Mouse (Mus musculus): ENCODE data around the gene Mtnr1a. TPM values are rescaled to one million over a fixed set of nuclear protein-coding genes. Genes with fewer than 3 reads are reported as not detected.

Mtnr1a gene
- total RNA-seq, 2 experiments from 2014 or later, result not detected

DNA sequence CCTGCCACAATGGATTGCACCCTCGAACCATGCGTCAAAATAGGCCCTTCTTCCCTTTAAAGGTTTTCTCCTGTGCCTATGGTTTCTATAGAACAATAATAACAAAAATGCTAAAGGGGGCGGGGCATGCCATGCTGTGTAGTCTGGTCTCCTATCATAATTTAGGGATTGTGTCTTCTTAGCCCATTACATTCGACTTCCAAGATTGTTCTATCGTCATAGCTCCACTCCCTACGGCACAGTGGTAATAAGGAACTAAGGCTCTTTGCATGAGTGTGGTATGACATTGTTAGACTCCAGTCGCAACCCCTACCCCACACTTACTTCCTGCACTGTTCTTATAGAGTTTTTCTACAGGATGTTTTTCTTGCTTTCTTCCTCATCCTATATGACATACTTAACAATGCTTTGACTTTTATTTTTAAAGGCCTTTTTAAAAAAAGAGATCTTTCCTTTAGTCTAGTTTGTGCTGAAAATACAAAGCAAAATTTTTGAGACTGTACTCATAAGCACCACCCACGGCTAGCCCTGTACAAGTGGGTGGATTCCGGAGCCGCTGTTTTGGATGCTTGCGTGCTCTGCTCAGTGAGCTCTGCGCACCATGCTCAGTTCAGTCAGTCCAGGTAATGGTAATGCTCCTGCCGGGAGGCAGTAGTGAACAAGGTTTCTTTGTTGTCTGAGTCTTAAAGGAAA lies 40.6 kb downstream of the Mtnr1a start:
- no peak for DNase-seq (ENCODE audit: low spot score in 2 of 2)

GRCm38 (mm10) chr8:45110064-45110812 lies 41.3 kb downstream of the Mtnr1a start:
- no peak for DNase-seq (ENCODE audit: low spot score in 2 of 2)

DNA sequence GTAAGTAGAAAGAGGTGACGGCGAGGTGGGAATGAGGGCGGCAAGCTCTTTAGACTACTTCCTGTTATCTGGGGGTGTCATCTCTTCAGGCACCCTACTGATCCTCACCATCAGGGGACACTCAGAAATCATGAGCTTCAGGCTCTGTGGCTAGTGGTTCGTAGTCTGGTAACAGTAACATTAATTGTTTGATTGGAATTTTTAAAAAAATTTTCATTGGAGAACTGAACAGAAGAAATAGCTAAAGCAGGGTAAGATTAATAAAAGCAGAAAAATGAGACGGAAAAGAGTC lies 41.8 kb downstream of the Mtnr1a start:
- no peak for DNase-seq (ENCODE audit: low spot score in 2 of 2)

- no peak for DNase-seq (ENCODE audit: low spot score in 2 of 2)
These were observed 42.9 kb downstream of the Mtnr1a start for GRCm38 (mm10) chr8:45111820-45112219.

DNA sequence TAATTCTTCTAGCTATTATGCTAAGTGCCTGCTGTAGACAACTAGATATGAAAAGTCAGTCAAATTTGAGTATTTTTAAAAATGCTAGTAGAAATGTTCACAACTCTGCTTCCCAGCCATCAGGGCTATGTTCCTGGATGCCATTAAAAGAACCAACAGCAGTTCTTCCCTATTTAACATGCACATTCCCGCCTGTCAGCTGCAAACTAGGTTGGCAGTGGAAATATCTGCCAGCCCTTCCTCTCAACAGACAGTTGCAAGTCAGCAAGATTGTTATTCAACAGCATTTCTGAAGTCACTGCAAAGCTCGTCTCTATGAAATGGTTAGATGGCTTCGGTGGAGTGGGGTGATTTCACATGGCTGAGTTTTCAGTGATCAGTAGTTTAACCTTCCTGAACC lies 48.7 kb downstream of the Mtnr1a start:
- DNase-seq (ENCODE audit: low spot score in 2 of 2), result no peak

- no peak for DNase-seq (ENCODE audit: low spot score in 2 of 2)
These were observed 56.7 kb downstream of the Mtnr1a start for GRCm38 (mm10) chr8:45125680-45126079.

Other genes starting within 250 kb of the Mtnr1a start
- gene Fat1, start 133.7 kb upstream of the Mtnr1a start, total RNA-seq (2021), result 10 to 100 TPM; 47.8 to 48.1 TPM
- under 1 TPM in 1 of 2 experiments, not detected in 1; 0.34 TPM for gene F11, start 192.9 kb downstream of the Mtnr1a start, total RNA-seq (2021)
- under 1 TPM in 1 of 2 experiments, not detected in 1; 0.23 TPM for gene Klkb1, start 225.7 kb downstream of the Mtnr1a start, total RNA-seq (2021)
- not detected for gene Gm45753, start 239.3 kb downstream of the Mtnr1a start, total RNA-seq (2021)